Mouse (Mus musculus) adrenal gland, postnatal 14 days (tissue): ENCODE measurements around the gene Zfp867. TPM values are rescaled to one million over a fixed set of nuclear protein-coding genes. Genes with fewer than 3 reads are reported as not detected.
A peak's percentile ranks its signal among the peaks of the same experiment; 100 is the strongest.

Source experiments
- DNase-seq: peaks from one replicate; pipeline ENCODE4 v3.0.0; 2021; ENCODE audit warnings: mixed read lengths
- total RNA-seq: library from RNA; stranded (reverse); gene quantifications from 2 replicates; pipeline ENCODE4 v1.2.3, GENCODE M21; 2021

Zfp867 gene
- total RNA-seq, 1 experiment from 2014 or later, result 4.2 TPM

- peak; percentile 76 for DNase-seq
Measured at GRCm38 (mm10) chr11:59458973-59459372, 13.3 kb downstream of the Zfp867 start.

- DNase-seq, result no peak
Measured at GRCm38 (mm10) chr11:59456891-59457290, 15.4 kb downstream of the Zfp867 start.

GRCm38 (mm10) chr11:59456346-59456745, 15.9 kb downstream of the Zfp867 start:
- DNase-seq, result peak; percentile 60

GRCm38 (mm10) chr11:59451086-59451485, 21.2 kb downstream of the Zfp867 start, which contains the start of gene Snap47:
Gene Snap47, minus strand, starts transcription at chr11:59451186.
- no peak for DNase-seq

- DNase-seq, result peak; percentile 59
Measured at GRCm38 (mm10) chr11:59450230-59450771, 22.0 kb downstream of the Zfp867 start.

GRCm38 (mm10) chr11:59449741-59450229, 22.5 kb downstream of the Zfp867 start, which contains the start of gene Jmjd4:
Gene Jmjd4, plus strand, starts transcription at chr11:59450045.
- peak; percentile 95 for DNase-seq

- no peak for DNase-seq
Measured at GRCm38 (mm10) chr11:59443102-59443501, 29.2 kb downstream of the Zfp867 start.

- DNase-seq, result no peak
Measured at GRCm38 (mm10) chr11:59437954-59438353, 34.3 kb downstream of the Zfp867 start.

- no peak for DNase-seq
Measured at GRCm38 (mm10) chr11:59432261-59432660, 40.0 kb downstream of the Zfp867 start.

GRCm38 (mm10) chr11:59429959-59430358, 42.3 kb downstream of the Zfp867 start:
- DNase-seq, result no peak

- no peak for DNase-seq
Measured at GRCm38 (mm10) chr11:59428057-59428660, 44.1 kb downstream of the Zfp867 start.

- peak; percentile 52 for DNase-seq
Measured at GRCm38 (mm10) chr11:59425671-59426101, 46.6 kb downstream of the Zfp867 start.

- DNase-seq, result no peak
Measured at GRCm38 (mm10) chr11:59423010-59423588, 49.2 kb downstream of the Zfp867 start.

- no peak for DNase-seq
Measured at GRCm38 (mm10) chr11:59421967-59422366, 50.3 kb downstream of the Zfp867 start.

- no peak for DNase-seq
Measured at GRCm38 (mm10) chr11:59421436-59421835, 50.8 kb downstream of the Zfp867 start.

GRCm38 (mm10) chr11:59418708-59419107, 53.6 kb downstream of the Zfp867 start:
- DNase-seq, result no peak

- DNase-seq, result no peak
Measured at GRCm38 (mm10) chr11:59412999-59413863, 59.0 kb downstream of the Zfp867 start.

- DNase-seq, result no peak
Measured at GRCm38 (mm10) chr11:59412058-59412457, 60.2 kb downstream of the Zfp867 start.
